Mouse (Mus musculus): ENCODE results near the gene Camk1g.

- TF ChIP-seq POLR2A (IDR thresholded peaks at IDR 0.05; ENCODE audit: low read depth, low read length), result no peak
- no peak for TF ChIP-seq CTCF (conservative IDR thresholded peaks at IDR 0.05; ENCODE audit: insufficient read depth, insufficient read length, low read depth, low read length)
These were observed 70.1 kb downstream of the Camk1g start for GRCm38 (mm10) chr1:193299995-193300394.
